Mouse (Mus musculus): Measurements from ENCODE around the gene Senp7.
"Not testable (repeated sequence)": the region's sequence is repeated elsewhere in the genome, so short reads cannot be mapped to it uniquely, and the experiment has no call there.

Senp7 gene

GRCm38 (mm10) chr16:56066113-56066512 is 18.0 kb downstream of the Senp7 start:
- no peak for DNase-seq (ENCODE audit: extremely low spot score, low spot score)

DNA sequence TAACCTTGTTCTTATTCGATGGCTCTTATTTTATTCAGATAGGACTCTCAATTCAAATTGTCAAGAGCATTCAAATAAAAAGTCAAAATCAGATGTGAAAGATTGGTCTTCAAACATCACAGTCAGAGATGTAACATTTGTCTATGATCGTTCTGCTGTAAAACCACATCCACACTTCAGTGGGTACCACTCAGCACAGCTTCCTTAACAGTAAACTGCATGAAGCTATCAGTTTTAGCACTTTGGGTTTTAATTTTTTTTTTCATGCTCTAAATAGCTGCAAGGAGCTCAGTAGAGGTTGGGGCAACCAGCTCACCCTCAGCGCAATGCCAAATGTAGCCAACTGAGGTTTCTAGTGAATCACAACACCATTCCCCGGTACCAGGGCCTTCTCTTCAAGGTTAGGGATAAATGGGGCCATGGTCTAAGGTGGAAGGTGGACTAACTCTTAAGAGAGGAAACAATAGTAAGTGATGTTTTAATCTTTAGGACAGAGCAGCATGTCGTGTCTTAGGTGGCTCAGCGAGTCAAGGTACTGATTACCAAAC is 20.5 kb downstream of the Senp7 start:
- DNase-seq (ENCODE audit: extremely low spot score, low spot score): no peak

- DNase-seq (ENCODE audit: extremely low spot score, low spot score): no peak
Observed at GRCm38 (mm10) chr16:56071317-56072232, 23.4 kb downstream of the Senp7 start.

DNA sequence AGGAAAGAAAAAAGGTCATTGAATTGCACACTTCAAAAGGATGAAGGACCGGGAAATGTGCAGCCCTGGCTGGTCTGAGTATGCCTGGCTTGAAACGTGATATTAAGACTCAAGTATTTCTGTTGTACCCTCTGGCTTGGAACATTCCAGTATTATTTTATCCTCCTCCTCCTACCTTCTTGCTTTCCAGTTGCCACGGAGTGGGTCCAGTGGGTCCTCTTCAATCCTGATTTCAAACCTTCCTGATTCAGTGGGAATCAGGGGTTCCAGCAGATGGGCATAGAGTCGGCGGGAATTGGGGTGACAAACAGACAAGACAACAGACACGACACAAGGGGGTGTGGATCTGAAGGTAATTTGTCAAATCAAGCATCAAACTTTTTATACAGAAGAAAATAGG is 24.4 kb downstream of the Senp7 start:
- no peak for DNase-seq (ENCODE audit: extremely low spot score, low spot score)

- not testable (repeated sequence) for DNase-seq (ENCODE audit: extremely low spot score, low spot score)
Observed at GRCm38 (mm10) chr16:56073150-56073549, 25.0 kb downstream of the Senp7 start.

DNA sequence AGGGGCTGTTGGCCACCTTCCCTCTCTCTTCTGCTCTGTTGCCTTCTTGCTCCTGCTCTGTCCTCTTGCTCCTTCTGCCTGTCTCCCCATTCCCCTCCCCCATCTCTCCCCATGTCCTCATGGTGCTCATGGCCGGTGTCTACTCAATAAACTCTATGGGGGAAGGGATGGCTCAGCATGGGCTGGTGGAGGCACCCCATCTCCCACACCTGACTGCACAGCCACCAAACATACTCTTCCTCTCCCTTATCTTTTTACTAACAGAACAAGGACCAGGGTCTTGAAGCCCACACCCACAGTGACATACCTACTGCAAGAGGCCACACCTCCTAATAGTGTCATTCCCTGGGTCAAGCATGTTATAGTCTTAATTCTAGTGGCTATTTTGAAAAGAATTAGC is 26.0 kb downstream of the Senp7 start:
- DNase-seq (ENCODE audit: extremely low spot score, low spot score): no peak

DNA sequence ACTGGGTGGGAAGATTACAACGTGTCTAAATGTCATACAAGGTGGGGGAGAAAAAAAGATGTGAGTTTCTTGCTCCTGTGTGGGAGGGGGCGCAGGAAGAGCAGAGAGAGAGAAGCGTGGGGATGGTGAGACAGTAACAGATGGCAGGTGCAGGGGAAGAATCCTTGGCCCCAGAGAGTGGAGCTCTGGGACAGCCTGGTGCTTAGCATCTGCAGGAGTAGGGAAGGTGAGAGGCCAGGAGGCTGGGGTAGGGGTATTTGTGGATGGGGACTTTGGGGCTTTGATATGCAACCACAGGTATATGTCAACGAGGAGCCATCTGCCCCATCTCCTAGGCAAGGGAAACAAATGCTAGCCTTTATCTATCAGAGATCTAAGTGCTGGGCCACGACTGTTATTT is 26.4 kb downstream of the Senp7 start:
- DNase-seq (ENCODE audit: extremely low spot score, low spot score): no peak

- peak; percentile 95 for DNase-seq (ENCODE audit: extremely low spot score, low spot score)
Observed at GRCm38 (mm10) chr16:56075222-56076111, 27.3 kb downstream of the Senp7 start.

DNA sequence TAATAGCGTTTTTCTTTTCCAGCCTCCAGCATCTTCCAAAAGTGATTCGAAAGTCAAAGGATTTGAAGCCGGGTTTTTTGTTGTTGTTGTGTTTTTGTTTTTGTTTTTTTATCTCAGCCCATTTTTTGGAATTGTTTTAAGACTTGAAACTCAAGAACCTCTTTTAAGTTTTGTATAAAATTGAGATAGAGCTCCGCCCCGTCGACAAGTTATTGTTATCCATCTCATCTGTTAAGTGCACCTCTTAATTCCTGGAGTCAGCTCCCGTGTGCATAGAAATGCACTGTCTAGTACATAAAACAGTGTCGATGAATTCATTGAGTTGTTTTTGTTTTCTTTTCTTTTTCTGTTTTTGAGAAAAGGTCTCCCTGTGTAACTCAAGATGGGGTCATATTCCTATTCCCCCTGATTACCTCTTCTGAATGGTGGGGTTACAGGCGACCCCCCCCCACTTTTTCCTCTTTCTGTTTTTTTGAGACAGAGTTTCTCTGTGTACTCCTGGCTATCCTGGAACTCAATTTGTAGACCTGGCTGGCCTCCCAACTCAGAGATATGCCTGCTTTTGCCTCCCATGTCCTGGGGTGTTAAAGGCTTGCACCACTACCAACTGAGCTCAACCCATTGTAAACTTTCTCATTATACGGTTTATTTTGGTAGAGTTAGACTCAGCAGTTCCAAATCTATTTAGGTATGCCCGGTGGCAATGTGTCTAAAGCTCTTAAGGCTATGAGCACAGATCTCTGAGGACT is 28.2 kb downstream of the Senp7 start:
- no peak for DNase-seq (ENCODE audit: extremely low spot score, low spot score)

- no peak for DNase-seq (ENCODE audit: extremely low spot score, low spot score)
Observed at GRCm38 (mm10) chr16:56079419-56079818, 31.3 kb downstream of the Senp7 start.

DNA sequence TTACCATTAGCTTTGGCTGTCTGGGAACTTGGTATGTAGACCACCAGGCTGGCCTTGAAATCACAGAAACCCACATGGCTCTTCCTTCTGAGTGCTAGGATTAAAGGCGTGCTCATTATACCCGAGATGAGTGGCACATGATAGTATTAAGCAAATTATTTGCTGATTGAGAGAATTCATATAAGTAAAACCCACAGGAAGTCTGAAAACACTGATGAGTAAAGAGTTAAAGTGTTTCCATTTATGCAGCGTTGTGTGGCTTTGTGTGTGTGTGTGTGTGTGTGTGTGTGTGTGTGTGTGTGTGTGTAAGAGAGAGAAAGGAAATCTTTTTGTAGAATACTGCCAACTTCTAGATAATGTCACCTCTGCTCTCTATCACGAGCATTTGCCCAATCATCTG is 33.6 kb downstream of the Senp7 start:
- DNase-seq (ENCODE audit: extremely low spot score, low spot score): no peak

DNA sequence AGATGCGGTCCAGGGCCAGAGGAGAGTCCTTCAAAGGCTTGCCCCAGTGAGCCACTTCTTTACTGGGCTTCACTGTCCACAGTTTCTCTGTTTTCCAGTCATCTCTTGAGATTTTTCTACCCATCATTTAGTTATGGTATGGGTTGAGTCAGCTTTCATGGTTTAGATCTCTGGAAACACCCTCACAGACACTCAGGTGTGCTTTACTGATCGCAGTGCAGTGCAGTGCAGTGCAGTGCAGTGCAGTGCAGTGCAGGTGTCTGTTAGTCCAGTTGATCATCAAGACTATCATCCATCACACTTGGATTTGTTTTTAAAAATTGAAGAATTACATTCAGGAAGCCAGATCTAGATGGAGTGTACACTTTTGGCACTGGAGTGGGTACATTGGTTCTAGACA is 38.2 kb downstream of the Senp7 start:
- no peak for DNase-seq (ENCODE audit: extremely low spot score, low spot score)

DNA sequence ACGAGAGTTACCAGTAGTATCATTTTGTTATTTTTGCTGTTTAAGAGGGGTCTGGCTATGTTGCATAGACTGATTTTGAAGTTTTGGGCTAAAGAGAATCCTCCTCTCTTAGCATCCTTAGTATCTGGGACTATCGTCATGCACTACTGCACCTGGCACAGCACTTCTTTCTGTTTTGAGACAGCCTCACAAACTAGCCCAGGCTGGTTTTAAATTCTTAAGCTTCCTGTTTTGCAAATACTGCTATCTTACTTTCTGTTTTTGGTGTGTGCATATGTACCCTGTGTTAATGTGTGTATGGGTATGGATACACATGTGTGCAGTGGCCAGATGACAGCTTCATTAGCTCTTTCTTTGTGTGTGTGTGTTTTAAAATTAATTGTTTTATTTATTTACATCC is 42.2 kb downstream of the Senp7 start:
- no peak for DNase-seq (ENCODE audit: extremely low spot score, low spot score)

GRCm38 (mm10) chr16:56096401-56097018 is 48.4 kb downstream of the Senp7 start:
- not testable (repeated sequence) for DNase-seq (ENCODE audit: extremely low spot score, low spot score)

DNA sequence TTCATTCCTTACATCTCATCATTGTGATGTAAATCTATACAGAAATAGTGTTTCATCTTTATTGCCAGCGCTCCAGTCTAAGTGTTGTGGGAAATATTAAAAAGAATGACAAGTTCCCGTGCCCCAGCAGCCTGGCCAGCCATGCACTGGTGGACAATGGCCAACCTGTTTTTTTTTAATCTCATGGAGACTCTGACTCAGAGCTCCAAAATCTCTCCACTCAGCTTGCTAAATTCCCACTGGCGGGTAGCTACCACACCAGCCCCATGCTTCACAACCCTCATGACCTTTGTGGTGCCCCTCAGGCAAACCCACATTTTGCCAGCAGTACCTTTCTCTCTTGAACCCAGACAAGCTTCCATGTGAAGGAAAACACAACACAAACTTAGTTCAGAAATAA is 67.6 kb downstream of the Senp7 start:
- DNase-seq (ENCODE audit: extremely low spot score, low spot score): no peak

GRCm38 (mm10) chr16:56116155-56116554 is 68.0 kb downstream of the Senp7 start:
- DNase-seq (ENCODE audit: extremely low spot score, low spot score): no peak

- no peak for DNase-seq (ENCODE audit: extremely low spot score, low spot score)
Observed at GRCm38 (mm10) chr16:56117327-56118180, 69.4 kb downstream of the Senp7 start.

- no peak for DNase-seq (ENCODE audit: extremely low spot score, low spot score)
Observed at GRCm38 (mm10) chr16:56122517-56122916, 74.4 kb downstream of the Senp7 start.

- no peak for DNase-seq (ENCODE audit: extremely low spot score, low spot score)
Observed at GRCm38 (mm10) chr16:56124045-56124444, 75.9 kb downstream of the Senp7 start.

DNA sequence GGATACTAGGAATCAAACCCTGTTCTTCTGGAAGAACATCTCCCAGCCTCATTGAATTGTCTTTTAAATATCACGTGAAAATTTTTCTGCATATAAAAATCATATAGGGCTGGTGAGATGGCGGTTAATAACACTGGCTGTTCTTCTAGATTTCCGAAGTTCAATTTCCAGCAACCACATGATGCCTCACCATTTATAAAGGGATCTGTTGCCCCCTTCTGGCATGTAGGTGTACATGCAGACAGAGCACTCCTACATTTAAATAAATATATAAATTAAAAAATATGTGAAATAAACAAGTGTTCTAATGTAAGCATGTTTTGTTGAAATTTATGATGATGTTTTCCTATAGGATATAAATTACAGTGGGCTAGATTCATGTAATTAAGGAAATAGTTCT is 83.5 kb downstream of the Senp7 start:
- DNase-seq (ENCODE audit: extremely low spot score, low spot score): no peak
